Mouse (Mus musculus) small intestine, adult 2 months (tissue): ENCODE measurements around the gene S100a16. TPM values are rescaled to one million over a fixed set of nuclear protein-coding genes. Genes with fewer than 3 reads are reported as not detected.

Experiments
- H3K27ac ChIP-seq: fragments of 200-500 bp; 2 replicates; pipeline ENCODE4 v1.5.1; 2012; ENCODE audit warnings: low read depth, low read length, control low read depth, inconsistent platforms; ENCODE audit not compliant: insufficient read depth
- H3K27me3 ChIP-seq: fragments of 200-500 bp; 2 replicates; pipeline ENCODE4 v1.6.1; 2012; ENCODE audit warnings: mild to moderate bottlenecking, moderate library complexity, low read length, inconsistent platforms; ENCODE audit not compliant: control insufficient read depth, insufficient read depth
- H3K36me3 ChIP-seq: fragments of 200-500 bp; 2 replicates; pipeline ENCODE4 v1.6.1; 2012; ENCODE audit warnings: mild to moderate bottlenecking, low read length, control low read depth, inconsistent platforms; ENCODE audit not compliant: control insufficient read depth, insufficient read depth
- H3K4me1 ChIP-seq: fragments of 200-500 bp; 2 replicates; pipeline ENCODE4 v1.6.1; 2012; ENCODE audit warnings: low read length, inconsistent platforms, mixed read lengths; ENCODE audit not compliant: control insufficient read depth, insufficient read depth, insufficient read length
- H3K4me3 ChIP-seq: fragments of 200-500 bp; 2 replicates; pipeline ENCODE4 v1.5.1; 2012; ENCODE audit warnings: low read depth, mild to moderate bottlenecking, control low read depth, inconsistent platforms, low read length, moderate library complexity
- CTCF ChIP-seq: fragments of 200-500 bp; IDR thresholded peaks from 2 replicates; pipeline ENCODE4 v1.5.1; 2012; ENCODE audit warnings: low read depth, mild to moderate bottlenecking, control low read depth, inconsistent platforms, low read length, moderate library complexity, mixed read lengths; ENCODE audit not compliant: insufficient replicate concordance, insufficient read length; ENCODE audit errors: extremely low read depth
- POLR2A ChIP-seq: fragments of 200-500 bp; IDR thresholded peaks from 2 replicates; pipeline ENCODE4 v1.6.1; 2012; ENCODE audit warnings: low read depth, mild to moderate bottlenecking, control low read depth, inconsistent platforms, low read length, moderate library complexity
- whole genome bisulfite sequencing: fragments of 180-500 bp; shearing (Covaris S2); methylation state at CpG from one replicate; pipeline ENCODE4 v1.1.7; 2018; 5-methylcytosine and 5-hydroxymethylcytosine counted together
- polyA plus RNA-seq: library from polyadenylated mRNA; depleted of rRNA; stranded (reverse); fragments of >200 nt; gene quantifications from 2 replicates; pipeline ENCODE4 v1.2.3, GENCODE M21; 2012; rRNA removed

S100a16 gene
- polyA plus RNA-seq: 44.9 and 65.1 TPM in 2 replicates

- WGBS: 13% methylated on average over 10 of the region's 10 CpGs
- peak within 1 kb of the TSS; percentile 64 for H3K4me3 ChIP-seq
- TF ChIP-seq POLR2A (peak; percentile 65; the same call in 1 of the 2 replicates), CTCF (no peak)
- H3K4me1 ChIP-seq: peaks cover 10% of the 10 kb centered on the region
- H3K27me3 ChIP-seq: no peaks in the 10 kb centered on the region
- peaks cover 3% of the 10 kb centered on the region; the same call in 1 of the 2 replicates for H3K36me3 ChIP-seq
- peak within 1 kb of the TSS; percentile 61 for H3K27ac ChIP-seq
Observed at GRCm38 (mm10) chr3:90537141-90537904, at the start of gene S100a16. Gene S100a16, plus strand, starts transcription at chr3:90537254.

- 80% methylated on average over 6 of the region's 6 CpGs for WGBS
- Histone ChIP-seq H3K4me1 (no peaks in the 10 kb centered on the region), H3K27ac (no peak overlapping the region), H3K27me3 (no peaks in the 10 kb centered on the region), H3K4me3 (no peak overlapping the region), H3K36me3 (peaks cover 36% of the 10 kb centered on the region)
- TF ChIP-seq POLR2A (no peak), CTCF (no peak)
Observed at GRCm38 (mm10) chr3:90488576-90488975, 48.5 kb upstream of the S100a16 start.

- Histone ChIP-seq H3K4me3 (peak within 1 kb of the TSS; percentile 85), H3K27me3 (no peaks in the 10 kb centered on the region), H3K27ac (peak within 1 kb of the TSS; percentile 35; the same call in 1 of the 2 replicates), H3K4me1 (no peaks in the 10 kb centered on the region), H3K36me3 (peaks cover 23% of the 10 kb centered on the region)
- TF ChIP-seq CTCF (peak; percentile 88), POLR2A (no peak; the same call in 1 of the 2 replicates)
- WGBS: under 1% methylated on average over 37 of the region's 37 CpGs
Observed at GRCm38 (mm10) chr3:90490696-90491256, 46.3 kb upstream of the S100a16 start, which contains the start of gene Snapin. Gene Snapin, minus strand, starts transcription at chr3:90491033.

- no peaks in the 10 kb centered on the region for H3K27me3 ChIP-seq
- H3K4me3 ChIP-seq: no peak overlapping the region
- peaks cover 20% of the 10 kb centered on the region for H3K36me3 ChIP-seq
- no peak for TF ChIP-seq POLR2A
- no peak for TF ChIP-seq CTCF
- no peak overlapping the region for H3K27ac ChIP-seq
- WGBS: 22% methylated on average over 2 of the region's 2 CpGs
- H3K4me1 ChIP-seq: no peaks in the 10 kb centered on the region
Observed at GRCm38 (mm10) chr3:90491350-90491749, 45.7 kb upstream of the S100a16 start.

GRCm38 (mm10) chr3:90493831-90494540 is 43.1 kb upstream of the S100a16 start:
- Histone ChIP-seq H3K27me3 (no peaks in the 10 kb centered on the region), H3K4me1 (no peaks in the 10 kb centered on the region), H3K4me3 (no peak overlapping the region), H3K36me3 (peaks cover 28% of the 10 kb centered on the region), H3K27ac (peak overlapping the region; percentile 28; the same call in 1 of the 2 replicates)
- TF ChIP-seq CTCF (no peak), POLR2A (no peak)
- 32% methylated on average over 4 of the region's 4 CpGs for WGBS

GRCm38 (mm10) chr3:90495850-90496525 is 41.1 kb upstream of the S100a16 start:
- Histone ChIP-seq H3K4me3 (no peak overlapping the region), H3K4me1 (no peaks in the 10 kb centered on the region), H3K36me3 (peaks cover 34% of the 10 kb centered on the region), H3K27ac (no peak overlapping the region), H3K27me3 (no peaks in the 10 kb centered on the region)
- WGBS: 90% methylated on average over 7 of the region's 7 CpGs
- TF ChIP-seq CTCF: no peak
- no peak for TF ChIP-seq POLR2A
